Mouse (Mus musculus) limb, embryonic 10.5 days (tissue): ENCODE results near the gene Spp2. TPM values are rescaled to one million over a fixed set of nuclear protein-coding genes. Genes with fewer than 3 reads are reported as not detected.

ENCODE experiments used
- polyA plus RNA-seq: library from polyadenylated mRNA; unstranded; fragments of >200 nt; fragmentation: Nextera tagmentation; extraction: Ambion mirVana; gene quantifications from 2 replicates; pipeline ENCODE4 v1.2.1, GENCODE M21; 2016

Gene Spp2
- polyA plus RNA-seq, 1 experiment from 2014 or later = not detected

Other genes starting within 250 kb of the Spp2 start
- gene Ugt1a5, start 240.9 kb upstream of the Spp2 start, polyA plus RNA-seq = not detected in 2 replicates
- gene Ugt1a2, start 206.4 kb upstream of the Spp2 start, polyA plus RNA-seq = not detected in 2 replicates
- gene Dnajb3, start 201.2 kb upstream of the Spp2 start, polyA plus RNA-seq = 8.9 and 10.4 TPM in 2 replicates
- gene Ugt1a1, start 195.0 kb upstream of the Spp2 start, polyA plus RNA-seq = 0.13 TPM in 1 of 2 replicates, not detected in the other
- 1.2 and 1.3 TPM in 2 replicates for gene Mroh2a, start 180.0 kb upstream of the Spp2 start, polyA plus RNA-seq
- gene Hjurp, start 129.3 kb upstream of the Spp2 start, polyA plus RNA-seq = 206 and 245 TPM in 2 replicates
- gene Trpm8, start 129.3 kb upstream of the Spp2 start, polyA plus RNA-seq = not detected in 2 replicates
- not detected in 2 replicates for gene Glrp1, start 103.1 kb downstream of the Spp2 start, polyA plus RNA-seq